Mouse (Mus musculus): ENCODE measurements at regions not wholly inside any gene's neighbourhood (a gene's known extent, or its start where the extent isn't known, plus 50 kb on each side); places are given as distances from the start of the nearest gene placed in this dataset.

- intact Hi-C loops (cut with DNase I), result no loop called here
- no peak for DNase-seq
Observed at GRCm38 (mm10) chr11:44325525-44325924, 74.3 kb upstream of the Il12b start.

- intact Hi-C loops (cut with DNase I), result no loop called here
- DNase-seq, result no peak
Observed at GRCm38 (mm10) chr11:44329503-44329902, 70.4 kb upstream of the Il12b start.

GRCm38 (mm10) chr11:44330438-44330837 lies 69.4 kb upstream of the Il12b start:
- intact Hi-C loops (cut with DNase I), result no loop called here
- no peak for DNase-seq

- DNase-seq, result peak; percentile 78 to 88
- intact Hi-C loops (cut with DNase I), result loop anchor here (1.0 kb wide), 3 partner anchors 495 to 564 kb away; no protein-coding TSS in a partner anchor
Observed at GRCm38 (mm10) chr11:44330851-44331773, 68.8 kb upstream of the Il12b start.

- DNase-seq, result no peak
- intact Hi-C loops (cut with DNase I), result loop anchor here (1.0 kb wide), 3 partner anchors 495 to 564 kb away; no protein-coding TSS in a partner anchor
Observed at GRCm38 (mm10) chr11:44331774-44332129, 68.1 kb upstream of the Il12b start.

- intact Hi-C loops (cut with DNase I), result no loop called here
- no peak for DNase-seq
Observed at GRCm38 (mm10) chr11:44340531-44340930, 59.3 kb upstream of the Il12b start.

- intact Hi-C loops (cut with DNase I), result no loop called here
- no peak for DNase-seq
Observed at GRCm38 (mm10) chr11:44348308-44348707, 51.6 kb upstream of the Il12b start.

GRCm38 (mm10) chr11:44349546-44349945 lies 50.3 kb upstream of the Il12b start:
- DNase-seq, result no peak
- intact Hi-C loops (cut with DNase I), result no loop called here
